Mouse (Mus musculus) embryo, embryonic 9.5 days (tissue): Measurements from ENCODE around the gene Gm5800.
"Not testable (repeated sequence)": the region's sequence is repeated elsewhere in the genome, so short reads cannot be mapped to it uniquely, and the experiment has no call there.

ENCODE experiments used
- DNase-seq: peaks from one replicate; pipeline ENCODE4 v3.0.0-alpha.2; 2017; ENCODE audit errors: extremely low spot score

Gene Gm5800

GRCm38 (mm10) chr14:51717083-51717482 is at the start of gene Gm5800:
Gene Gm5800, minus strand, starts transcription at chr14:51717183.
- DNase-seq: no peak

GRCm38 (mm10) chr14:51755944-51756343 is 39.0 kb upstream of the Gm5800 start:
- DNase-seq: no peak

- peak; percentile 53 for DNase-seq
These were observed 23.6 kb upstream of the Gm5800 start for GRCm38 (mm10) chr14:51740347-51741170.

- peak; percentile 12 for DNase-seq
These were observed 22.4 kb upstream of the Gm5800 start for GRCm38 (mm10) chr14:51739150-51739993.

GRCm38 (mm10) chr14:51738411-51739149 is 21.6 kb upstream of the Gm5800 start:
- peak; percentile 11 for DNase-seq

- no peak for DNase-seq
These were observed 21.0 kb upstream of the Gm5800 start for GRCm38 (mm10) chr14:51737967-51738366.

GRCm38 (mm10) chr14:51695368-51695767 is 21.6 kb downstream of the Gm5800 start, which contains the start of gene Gm17079:
Gene Gm17079, minus strand, starts transcription at chr14:51695468.
- DNase-seq: not testable (repeated sequence)

- no peak for DNase-seq
These were observed 39.7 kb downstream of the Gm5800 start for GRCm38 (mm10) chr14:51677269-51677668.
